Mouse (Mus musculus) urinary bladder, adult 2 months (tissue): Measurements from ENCODE around the gene H2-T24. TPM values are rescaled to one million over a fixed set of nuclear protein-coding genes. Genes with fewer than 3 reads are reported as not detected.
A peak's percentile ranks its signal among the peaks of the same experiment; 100 is the strongest.
"Not testable (repeated sequence)": the region's sequence is repeated elsewhere in the genome, so short reads cannot be mapped to it uniquely, and the experiment has no call there.

ENCODE experiments used
- DNase-seq: peaks from one replicate; pipeline ENCODE4 v3.0.0; 2022; ENCODE audit warnings: low spot score
- polyA plus RNA-seq: library from polyadenylated mRNA; depleted of rRNA; stranded (reverse); fragments of >200 nt; gene quantifications from 2 replicates; pipeline ENCODE4 v1.2.3, GENCODE M21; 2012

H2-T24 gene
- polyA plus RNA-seq, 1 experiment: 1.5 TPM

DNA sequence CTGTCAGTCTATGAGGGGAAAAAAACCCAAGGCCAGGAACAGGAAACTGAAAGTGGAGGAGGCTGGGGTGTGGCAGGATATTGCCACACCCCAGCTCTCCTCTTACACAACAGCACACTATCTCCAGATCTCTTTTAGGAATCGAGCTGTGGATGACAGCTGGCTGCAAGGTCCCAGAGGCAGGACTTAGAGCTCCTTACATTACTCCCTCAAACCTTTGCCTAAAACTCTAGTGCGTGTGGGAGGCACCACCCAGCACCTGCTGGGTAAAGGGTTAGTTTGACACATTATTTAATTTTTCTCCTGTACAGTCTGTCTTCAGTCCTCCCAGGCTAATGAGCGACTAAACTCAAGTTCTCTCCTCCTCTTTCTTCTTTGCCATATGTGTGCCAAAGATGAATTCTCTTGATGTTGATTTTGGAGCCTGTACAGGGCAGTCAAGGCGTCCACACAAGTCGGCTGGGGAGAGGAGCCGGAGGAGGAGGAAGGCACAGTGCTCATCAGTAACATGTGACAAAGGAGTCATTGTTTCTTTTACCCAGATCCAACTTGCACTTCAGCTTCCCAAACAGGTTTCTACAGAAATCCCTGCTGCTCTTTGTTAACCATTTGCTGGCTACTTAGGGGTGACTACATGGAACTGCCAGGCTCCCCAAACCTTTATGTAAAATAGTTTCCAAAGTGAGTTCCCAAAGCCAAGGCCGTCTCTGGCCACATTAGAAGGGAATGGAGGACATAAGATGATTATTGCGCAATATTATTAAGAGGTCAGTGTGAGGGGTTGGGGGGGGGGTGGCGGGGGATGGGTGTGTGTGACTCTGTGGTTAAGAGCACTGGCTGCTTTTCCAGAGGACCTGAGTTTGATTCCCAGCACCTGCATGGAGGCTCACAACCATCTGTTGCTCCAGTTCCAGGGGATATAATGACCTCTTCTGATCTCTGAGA, 3.6 kb upstream of the H2-T24 start:
- DNase-seq: no peak

DNA sequence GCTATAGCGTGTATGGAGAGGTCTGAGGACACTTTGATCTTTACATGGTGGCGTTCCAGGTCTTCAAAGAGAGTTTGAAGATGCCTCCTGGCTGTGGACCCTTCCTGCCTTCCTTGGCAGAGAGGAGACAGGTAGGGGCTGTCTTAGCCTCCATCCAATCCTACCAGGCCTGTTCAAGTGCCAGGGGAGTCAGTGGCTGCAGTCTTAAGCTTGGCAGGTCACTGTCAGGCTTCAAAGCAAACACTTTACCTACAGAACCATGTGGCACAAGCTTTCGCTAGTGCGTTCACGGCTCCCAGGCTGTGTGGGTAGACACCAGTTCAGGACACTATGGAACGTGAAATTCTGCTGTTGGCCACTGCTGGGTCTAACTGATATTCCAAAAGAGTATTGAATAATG, 2.6 kb upstream of the H2-T24 start:
- no peak for DNase-seq

DNA sequence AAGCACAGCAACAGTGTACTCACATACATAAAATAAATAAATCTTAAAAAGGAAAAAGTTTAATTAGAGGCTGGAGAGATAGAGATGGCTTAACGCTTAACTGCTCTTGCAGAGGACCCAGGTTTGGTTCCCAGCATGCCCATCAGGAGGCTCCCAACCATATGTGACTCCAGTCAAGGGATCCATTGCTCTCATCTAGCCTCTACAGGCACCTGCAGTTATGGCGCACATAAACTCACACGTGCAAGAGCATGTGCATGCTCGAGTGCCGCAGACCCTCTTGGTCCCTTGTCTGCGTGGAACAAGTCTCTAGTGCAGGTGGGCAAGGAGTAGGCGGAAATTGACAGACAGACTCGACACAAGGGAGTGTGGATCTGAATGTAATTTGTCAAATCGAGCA, 1.7 kb upstream of the H2-T24 start:
- DNase-seq: no peak

DNA sequence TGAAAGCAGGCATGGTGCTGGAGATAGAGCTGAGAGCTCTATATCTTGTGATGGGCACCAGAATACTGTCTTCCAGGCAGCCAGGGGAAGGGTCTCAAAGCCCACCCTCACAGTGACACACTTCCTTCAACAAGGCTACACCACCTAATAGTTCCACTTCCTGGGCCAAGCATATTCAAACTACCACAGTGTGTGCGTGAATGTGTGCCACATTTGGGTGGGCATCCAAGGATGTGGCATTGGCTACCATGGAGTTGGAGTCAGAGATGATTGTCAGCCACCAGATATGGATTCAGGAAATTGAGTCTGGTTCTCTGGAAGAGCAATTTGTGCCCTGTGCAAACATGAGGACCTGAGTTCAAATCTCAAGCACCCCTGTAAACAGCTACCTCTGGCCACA, 949 bp upstream of the H2-T24 start:
- DNase-seq: no peak

- DNase-seq: no peak
Measured at GRCm38 (mm10) chr17:36019519-36019918, 841 bp downstream of the H2-T24 start.

GRCm38 (mm10) chr17:36018979-36019378, 1.4 kb downstream of the H2-T24 start:
- DNase-seq: no peak

GRCm38 (mm10) chr17:36017046-36017445, 3.3 kb downstream of the H2-T24 start:
- DNase-seq: no peak

- DNase-seq: no peak
Measured at GRCm38 (mm10) chr17:36014977-36015376, 5.4 kb downstream of the H2-T24 start.

DNA sequence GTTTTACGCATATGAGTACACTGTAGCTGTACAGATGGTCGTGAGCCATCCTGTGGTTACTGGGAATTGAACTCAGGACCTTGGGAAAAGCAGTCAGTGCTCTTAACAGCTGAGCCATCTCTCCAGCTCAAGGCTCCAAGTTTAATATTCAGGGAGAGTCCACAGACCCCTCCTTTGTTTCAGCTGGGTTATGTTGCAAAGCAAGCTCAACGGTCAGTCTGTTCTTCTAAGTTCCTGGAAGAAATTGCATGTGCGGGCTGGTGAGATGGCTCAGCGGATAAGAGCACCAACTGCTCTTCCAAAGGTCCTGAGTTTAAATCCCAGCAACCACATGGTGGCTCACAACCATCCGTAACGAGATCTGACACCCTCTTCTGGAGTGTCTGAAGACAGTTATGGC, 16.0 kb downstream of the H2-T24 start:
- DNase-seq: not testable (repeated sequence)

- DNase-seq: no peak
Measured at GRCm38 (mm10) chr17:36003331-36003730, 17.0 kb downstream of the H2-T24 start.

GRCm38 (mm10) chr17:36001966-36002365, 18.4 kb downstream of the H2-T24 start:
- DNase-seq: no peak

DNA sequence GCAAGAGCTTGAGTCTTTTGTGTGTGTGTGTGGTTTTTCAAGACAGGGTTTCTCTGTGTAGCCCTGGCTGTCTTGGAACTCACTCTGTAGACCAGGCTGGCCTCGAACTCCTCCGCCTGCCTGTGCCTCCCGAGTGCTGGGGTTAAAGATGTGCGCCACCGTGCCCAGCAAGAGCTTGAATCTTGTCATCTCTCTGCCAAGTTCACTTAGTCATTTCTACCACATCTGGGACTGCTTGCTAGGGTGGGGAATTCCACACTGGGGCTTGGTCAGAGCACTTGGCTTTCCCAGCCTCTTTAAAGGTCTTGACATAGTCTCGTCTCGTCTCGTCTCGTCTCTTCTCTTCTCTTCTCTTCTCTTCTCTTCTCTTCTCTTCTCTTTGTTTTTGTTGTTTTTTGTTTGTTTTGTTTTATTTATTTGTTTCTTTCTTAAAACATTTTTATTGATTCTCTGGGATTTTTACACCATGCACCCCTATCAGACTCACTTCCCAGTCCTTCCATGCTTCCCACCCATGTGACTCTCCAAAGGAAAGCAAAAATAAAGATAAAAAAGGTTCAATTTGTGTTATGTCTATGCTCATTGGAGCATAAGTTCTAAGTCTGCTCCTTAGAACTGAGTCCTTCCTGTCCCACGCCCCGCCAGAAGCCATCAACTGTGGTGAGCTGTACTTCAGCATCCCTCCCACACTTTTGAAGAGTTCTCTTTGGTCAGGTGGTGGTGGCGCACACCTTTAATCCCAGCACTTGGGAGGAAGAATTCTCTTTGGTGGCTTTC, 19.1 kb downstream of the H2-T24 start:
- no peak for DNase-seq

DNA sequence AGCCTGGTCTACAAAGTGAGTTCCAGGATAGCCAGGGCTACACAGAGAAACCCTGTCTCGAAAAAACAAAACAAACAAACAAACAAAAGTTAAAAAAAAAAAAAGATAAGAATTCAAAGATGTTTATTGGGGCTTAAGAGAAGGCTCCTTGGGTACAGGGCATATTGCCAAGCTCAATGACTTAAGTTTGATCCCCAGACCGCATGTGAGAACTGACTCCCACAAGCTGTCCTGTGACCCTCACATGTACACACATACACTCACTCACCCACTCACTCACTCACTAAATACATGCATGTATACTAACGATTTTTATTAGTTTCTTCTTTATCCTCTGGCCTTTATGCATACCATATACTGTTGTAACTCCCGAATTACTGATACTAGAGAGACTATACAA, 20.0 kb downstream of the H2-T24 start:
- no peak for DNase-seq

- no peak for DNase-seq
Measured at GRCm38 (mm10) chr17:35999356-35999755, 21.0 kb downstream of the H2-T24 start.

DNA sequence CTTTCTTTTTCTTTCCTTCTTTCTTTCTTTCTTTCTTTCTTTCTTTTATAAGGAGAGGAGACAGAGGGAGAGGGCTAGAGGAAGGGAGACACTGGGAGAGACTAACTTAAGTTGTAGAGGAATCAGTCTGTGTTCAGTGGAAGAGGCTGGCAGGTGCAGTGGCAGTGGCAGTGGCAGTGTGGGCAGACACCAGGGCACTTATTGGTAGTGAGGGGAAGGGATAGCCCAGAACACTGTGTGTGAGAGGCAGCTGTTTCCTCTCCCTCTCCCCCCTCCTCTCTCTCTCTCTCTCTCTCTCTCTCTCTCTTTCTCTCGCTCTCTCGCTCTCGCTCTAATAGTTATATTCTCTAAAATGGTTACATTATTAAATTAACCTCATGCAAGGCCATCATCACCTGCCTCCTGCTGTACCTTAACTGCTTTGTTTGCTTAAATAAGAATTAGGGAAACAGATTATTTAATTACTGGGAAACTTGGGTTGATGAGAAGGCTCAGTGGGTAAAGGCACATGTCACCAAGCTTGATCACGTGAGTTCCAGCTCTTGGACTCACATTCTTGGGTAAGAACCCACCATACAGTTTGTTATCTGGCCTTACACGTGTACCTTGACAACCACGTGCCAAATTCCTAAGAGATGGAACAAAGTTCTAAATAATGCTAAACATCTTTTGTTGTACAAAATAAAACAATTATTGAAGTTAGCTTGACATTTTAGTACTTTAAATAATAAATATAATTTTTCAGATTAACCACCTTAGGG, 21.6 kb downstream of the H2-T24 start:
- no peak for DNase-seq

DNA sequence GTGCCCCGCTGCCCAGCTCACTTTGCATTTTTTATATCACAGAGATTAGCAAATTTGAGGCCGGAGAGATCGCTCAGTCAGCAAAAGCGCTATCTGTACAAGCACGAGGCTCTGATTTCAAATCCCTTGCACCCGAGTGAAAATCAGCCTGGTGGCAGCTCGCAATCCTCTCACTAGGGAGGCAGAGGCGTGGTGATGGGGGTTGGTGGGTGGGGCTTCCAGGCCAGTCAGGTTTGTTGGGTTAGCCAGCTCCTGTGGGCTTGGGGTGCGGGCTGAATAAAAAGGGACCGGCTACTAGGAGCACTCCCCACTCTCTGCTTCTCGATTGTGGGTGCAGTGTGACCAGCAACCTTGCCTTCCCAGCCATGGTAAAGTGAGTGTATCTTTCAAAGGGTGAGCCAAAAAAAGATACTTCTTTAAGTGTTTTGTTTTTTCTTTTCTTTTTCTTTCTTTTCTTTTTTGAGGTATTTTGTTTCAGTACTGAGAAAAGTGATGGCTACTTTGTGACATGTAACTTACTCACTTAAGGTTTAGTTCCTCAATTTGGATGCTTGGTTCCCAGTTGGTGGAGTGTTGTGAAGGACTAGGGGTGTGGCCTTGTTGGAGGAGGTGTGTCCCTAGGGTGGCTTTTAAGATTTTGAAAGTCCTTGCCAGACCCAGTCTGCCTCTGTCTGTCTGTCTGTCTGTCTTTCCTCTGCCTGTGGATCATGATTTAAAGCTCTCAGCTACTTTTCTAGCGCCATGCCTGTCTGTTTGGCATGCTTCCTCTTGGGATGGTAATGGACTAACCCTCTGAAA, 22.4 kb downstream of the H2-T24 start:
- DNase-seq: no peak

GRCm38 (mm10) chr17:35996949-35997348, 23.4 kb downstream of the H2-T24 start:
- peak; percentile 76 for DNase-seq

- no peak for DNase-seq
Measured at GRCm38 (mm10) chr17:35994879-35995240, 25.5 kb downstream of the H2-T24 start.

DNA sequence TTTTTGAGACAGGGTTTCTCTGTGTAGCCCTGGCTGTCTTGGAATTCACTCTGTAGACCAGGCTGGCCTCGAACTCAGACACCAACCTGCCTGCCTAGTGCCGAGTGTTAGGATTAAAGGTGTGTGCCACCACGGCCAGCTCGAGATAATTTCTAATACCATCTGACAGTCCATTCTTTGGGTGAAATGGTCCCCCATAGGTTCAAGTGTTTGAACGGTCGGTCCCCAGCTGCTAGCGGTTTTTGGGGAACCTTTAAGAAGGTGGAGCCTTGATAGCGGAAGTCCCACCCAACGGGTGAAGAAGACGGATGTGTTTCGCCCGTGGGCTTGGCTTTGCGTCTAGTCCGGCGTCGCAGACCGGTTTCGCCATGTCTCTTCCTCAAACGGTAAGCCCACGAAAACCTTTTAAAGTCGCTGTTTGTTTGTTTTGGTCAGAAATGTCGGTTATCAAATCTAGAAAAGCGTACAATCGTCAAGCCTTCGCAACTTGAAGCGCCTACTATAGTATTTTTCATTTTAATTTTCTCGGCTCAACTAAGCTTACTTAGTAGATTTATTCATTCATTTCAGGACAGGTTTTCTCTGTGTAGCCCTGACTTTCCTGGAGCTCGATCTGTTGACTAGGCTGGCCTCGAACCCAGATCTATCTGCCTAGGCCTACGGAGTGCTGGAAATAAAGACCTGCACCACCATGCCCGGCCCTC, 26.0 kb downstream of the H2-T24 start:
- peak; percentile 53 for DNase-seq

DNA sequence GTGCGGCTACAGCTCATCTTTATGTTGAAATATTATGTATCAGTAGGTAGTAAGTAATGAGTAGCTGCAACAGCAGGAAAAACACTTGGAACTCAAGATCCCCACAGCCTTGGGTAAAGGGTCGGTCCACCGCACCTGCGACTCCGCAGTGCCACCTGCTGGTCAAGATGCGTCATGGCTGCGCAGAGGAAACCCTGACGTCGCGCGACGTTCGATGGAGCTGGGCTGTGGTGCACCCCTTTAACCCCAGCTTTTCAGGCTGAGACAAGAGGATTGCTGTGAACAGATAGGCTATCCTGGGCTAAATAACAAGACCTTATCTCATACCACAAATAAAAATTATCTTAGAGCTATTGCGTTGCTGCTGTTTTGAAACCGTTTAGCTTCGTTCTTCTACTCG, 26.7 kb downstream of the H2-T24 start:
- DNase-seq: peak; percentile 58

- no peak for DNase-seq
Measured at GRCm38 (mm10) chr17:35991781-35992180, 28.6 kb downstream of the H2-T24 start.
